In genomic region chr7:25365937-25366625, GRCm38 (mm10) we compare ENCODE assay signal across 12 mouse cellular contexts. TPM values are rescaled to one million over a fixed set of nuclear protein-coding genes. Genes with fewer than 3 reads are reported as not detected.
A peak's percentile ranks its signal among the peaks of the same experiment; 100 is the strongest.
DNase-seq lines count a peak whose midpoint lies in the region; ATAC-seq and TF ChIP-seq lines count a peak whose summit lies in the region.
"Had no signal": no experiment of that assay in that cellular context is flagged by ENCODE, and none has a peak within 500 bp of the region (broad histone marks: within the 10 kb centered on the region; RNA-seq: fewer than 3 reads in every experiment).

No protein-coding gene starts in this region.

- no peak overlapping the region for H3K4me3 ChIP-seq in hindbrain, embryonic 11.5 days (ENCODE audit: low read depth, low read length)
- no peak overlapping the region for H3K4me3 ChIP-seq in liver, postnatal 0 days (ENCODE audit: low read depth, low read length)
- H3K4me3 ChIP-seq: erythroblast, embryonic 14.5 days; heart, embryonic 13.5 days had no signal

- intact Hi-C loops in heart, postnatal 14 days (cut with DNase I), result no loop called here

- no peaks in the 10 kb centered on the region for H3K9me3 ChIP-seq in hindbrain, embryonic 11.5 days (ENCODE audit: control insufficient read depth, low read length)
- H3K9me3 ChIP-seq in liver, postnatal 0 days (ENCODE audit: low read length), result no peaks in the 10 kb centered on the region
- H3K9me3 ChIP-seq: heart, embryonic 13.5 days had no signal

- ATAC-seq in hindbrain, embryonic 11.5 days (ENCODE audit: low FRiP score), result peak; percentile 68
- ATAC-seq in liver, postnatal 0 days, result no peak

- peak; percentile 31 for DNase-seq in cerebellum, adult 9-10 months
- no peak for DNase-seq in cerebellum, postnatal 25 days
- peak; percentile 32 for DNase-seq in embryo, embryonic 9.5 days (ENCODE audit: extremely low spot score)
- peak; percentile 69 for DNase-seq in hindbrain, embryonic 11.5 days (ENCODE audit: low spot score)
- DNase-seq in neural tube, embryonic 10.5 days (ENCODE audit: extremely low spot score, low spot score), result peak; percentile 16
- no peak for DNase-seq in right cerebral cortex, postnatal 4 days
- DNase-seq in heart, postnatal 14 days, result no peak
- DNase-seq in liver, postnatal 0 days, result no peak
- DNase-seq: kidney, adult 9 months had no signal

- H3K27me3 ChIP-seq in hindbrain, embryonic 11.5 days (ENCODE audit: control insufficient read depth, insufficient read depth, low read length), result peaks cover 23% of the 10 kb centered on the region
- H3K27me3 ChIP-seq in liver, postnatal 0 days (ENCODE audit: insufficient read depth, low read length), result peaks cover 44% of the 10 kb centered on the region

- no peak for TF ChIP-seq EP300 in liver, postnatal 0 days (IDR thresholded peaks at IDR 0.05; ENCODE audit: low read depth)

- no peak overlapping the region for H3K4me2 ChIP-seq in hindbrain, embryonic 11.5 days (replicated peaks; ENCODE audit: low read depth, low read length)
- H3K4me2 ChIP-seq in liver, postnatal 0 days (ENCODE audit: low read depth, low read length), result no peak overlapping the region
- H3K4me2 ChIP-seq: heart, embryonic 13.5 days had no signal

- H3K27ac ChIP-seq in hindbrain, embryonic 11.5 days (ENCODE audit: low read depth, low read length), result peak overlapping the region; percentile 72
- no peak overlapping the region for H3K27ac ChIP-seq in liver, postnatal 0 days (ENCODE audit: low read depth)
- H3K27ac ChIP-seq: heart, embryonic 13.5 days had no signal

- WGBS in hindbrain, embryonic 11.5 days, result 20% methylated on average over 13 of the region's 13 CpGs
- WGBS in liver, postnatal 0 days (ENCODE audit: insufficient replicate concordance), result 51% methylated on average over 13 of the region's 13 CpGs

- H3K9ac ChIP-seq in hindbrain, embryonic 11.5 days (ENCODE audit: low read depth, low read length), result peak overlapping the region; percentile 49
- no peak overlapping the region for H3K9ac ChIP-seq in liver, postnatal 0 days (replicated peaks)
- H3K9ac ChIP-seq: heart, embryonic 13.5 days had no signal

- H3K36me3 ChIP-seq in hindbrain, embryonic 11.5 days (ENCODE audit: control insufficient read depth, insufficient read depth, low read length), result 0 out of 2 replicates have a peak, but pooled peaks cover 4% of the 10 kb centered on the region
- no peaks in the 10 kb centered on the region for H3K36me3 ChIP-seq in liver, postnatal 0 days (replicated peaks; ENCODE audit: insufficient read depth, low read length)

- no peak for TF ChIP-seq CTCF in liver, postnatal 0 days (IDR thresholded peaks at IDR 0.05; ENCODE audit: low read depth)

- peaks cover 17% of the 10 kb centered on the region; the same call in 1 of the 2 replicates for H3K4me1 ChIP-seq in hindbrain, embryonic 11.5 days (replicated peaks; ENCODE audit: control insufficient read depth, insufficient read depth, low read length)
- H3K4me1 ChIP-seq in liver, postnatal 0 days (ENCODE audit: insufficient read depth), result no peaks in the 10 kb centered on the region

RNA-seq across cellular contexts. Expression of gene Cnfn, which starts 3.4 kb away (rescaled TPM):
- polyA plus RNA-seq in hindbrain, embryonic 11.5 days (2014; fragmentation: Nextera tagmentation; extraction: Ambion mirVana), result not detected in 2 replicates
- not detected for total RNA-seq in heart, postnatal 14 days (2021)
- not detected in 2 replicates for polyA plus RNA-seq in liver, postnatal 0 days (2015; fragmentation: Nextera tagmentation; extraction: Ambion mirVana)
- total RNA-seq: left cerebral cortex, postnatal 10 days had no signal
- polyA plus RNA-seq: erythroblast, embryonic 14.5 days; heart, embryonic 13.5 days had no signal

RNA-seq across cellular contexts. Expression of gene Lipe, which starts 32.4 kb away (rescaled TPM):
- polyA plus RNA-seq in hindbrain, embryonic 11.5 days (2014; fragmentation: Nextera tagmentation; extraction: Ambion mirVana), result 2.6 and 3.3 TPM in 2 replicates
- 10 to 100 TPM; 43.2 to 55.0 TPM for total RNA-seq in heart, postnatal 14 days (2021)
- polyA plus RNA-seq in liver, postnatal 0 days (2015; fragmentation: Nextera tagmentation; extraction: Ambion mirVana), result 5.2 and 5.5 TPM in 2 replicates

RNA-seq across cellular contexts. Expression of gene Cxcl17, which starts 46.6 kb away (rescaled TPM):
- 0.28 TPM in 1 of 2 replicates, not detected in the other for polyA plus RNA-seq in hindbrain, embryonic 11.5 days (2014; fragmentation: Nextera tagmentation; extraction: Ambion mirVana)
- not detected for total RNA-seq in heart, postnatal 14 days (2021)
- not detected in 2 replicates for polyA plus RNA-seq in liver, postnatal 0 days (2015; fragmentation: Nextera tagmentation; extraction: Ambion mirVana)
- total RNA-seq: left cerebral cortex, postnatal 10 days had no signal
- polyA plus RNA-seq: erythroblast, embryonic 14.5 days had no signal

RNA-seq across cellular contexts. Expression of gene Megf8, which starts 49.1 kb away (rescaled TPM):
- polyA plus RNA-seq in hindbrain, embryonic 11.5 days (2014; fragmentation: Nextera tagmentation; extraction: Ambion mirVana), result 10.9 and 11.3 TPM in 2 replicates
- 10 to 100 TPM; 26.7 to 29.6 TPM for total RNA-seq in heart, postnatal 14 days (2021)
- 0.58 and 0.81 TPM in 2 replicates for polyA plus RNA-seq in liver, postnatal 0 days (2015; fragmentation: Nextera tagmentation; extraction: Ambion mirVana)

Comparison
In these comparisons a context has a peak if more than half of its experiments do, and no peak if none do; other contexts are left out.
1. DNase-seq: peak in cerebellum, adult 9-10 months (single experiment), embryo, embryonic 9.5 days (single experiment), hindbrain, embryonic 11.5 days (single experiment) and neural tube, embryonic 10.5 days (single experiment); none in cerebellum, postnatal 25 days (0 of 2), right cerebral cortex, postnatal 4 days (single experiment), heart, postnatal 14 days (0 of 2) and liver, postnatal 0 days (single experiment).